In the genomic region with DNA sequence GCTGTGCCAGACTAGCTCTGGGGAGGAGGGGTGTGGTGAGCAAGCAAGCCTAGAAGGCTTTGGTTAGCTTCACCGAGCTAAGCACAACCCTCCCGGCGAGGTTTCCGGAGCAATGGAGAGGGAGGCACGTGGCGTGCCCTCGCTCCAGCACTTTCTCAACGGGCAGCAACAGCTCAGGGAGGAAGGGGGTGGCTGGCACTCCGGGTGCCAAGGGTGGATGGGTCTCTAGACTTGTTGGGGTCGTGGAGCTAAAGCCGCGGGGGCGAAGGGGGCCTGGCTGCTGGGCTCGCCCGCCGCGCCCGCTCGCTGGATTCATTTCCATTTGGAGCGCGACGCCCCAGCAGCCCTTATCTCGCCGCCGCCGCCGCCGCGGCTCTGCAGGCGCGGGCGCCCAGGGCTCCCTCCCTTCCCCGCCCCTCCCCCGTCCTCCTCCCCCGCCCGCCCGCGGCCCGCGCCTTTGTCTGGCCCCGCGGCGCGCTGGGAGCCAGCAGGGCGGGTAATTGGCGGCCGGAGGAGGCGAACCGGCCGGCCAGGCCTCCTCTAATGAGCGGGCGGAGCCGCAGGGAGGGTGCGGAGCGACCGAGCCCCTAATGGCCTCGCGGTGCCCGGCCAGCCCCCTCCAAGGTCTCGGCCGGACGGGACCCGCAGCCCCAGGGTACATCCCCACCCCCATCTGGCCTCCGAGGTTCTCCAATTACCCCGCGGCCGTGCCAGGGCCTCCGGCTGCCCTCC, we compare ENCODE assay signal across 8 mouse cellular contexts.
A peak's percentile ranks its signal among the peaks of the same experiment; 100 is the strongest.
DNase-seq lines count a peak whose midpoint lies in the region; TF ChIP-seq lines count a peak whose summit lies in the region.

No protein-coding gene starts in this region.

- peaks cover 0 to 13% of the 10 kb centered on the region in 2 experiments; a peak in 2 of 4 replicates for H3K36me3 ChIP-seq in MEL (ENCODE audit: control insufficient read depth in 1 of 2, insufficient read depth in 2 of 2, low read length in 2 of 2)

- TF ChIP-seq POLR2A in MEL (IDR thresholded peaks at IDR 0.05; ENCODE audit: control insufficient read depth in 1 of 2, insufficient read depth in 1 of 2, low read depth in 1 of 2, low read length in 2 of 2, poor library complexity in 1 of 2) = peak; percentile 62 to 68
- no peak for TF ChIP-seq POLR2A in cerebellum, adult 2 months (IDR thresholded peaks at IDR 0.05; ENCODE audit: borderline replicate concordance, insufficient read depth, low read length)

- TF ChIP-seq CTCF in MEL (IDR thresholded peaks at IDR 0.05 in 2 of 3, conservative IDR thresholded peaks at IDR 0.05 in 1 of 3; ENCODE audit: control insufficient read depth in 1 of 3, insufficient read depth in 1 of 3, low read depth in 2 of 3, low read length in 3 of 3, poor library complexity in 1 of 3, severe bottlenecking in 1 of 3) = no peak
- no peak for TF ChIP-seq CTCF in cerebellum, adult 2 months (IDR thresholded peaks at IDR 0.05; ENCODE audit: borderline replicate concordance, insufficient read depth, low read depth, low read length)

- peak overlapping the region; percentile 70 to 85 for H3K4me3 ChIP-seq in MEL (ENCODE audit: control insufficient read depth in 1 of 2, insufficient read depth in 1 of 2, low read depth in 2 of 2, low read length in 2 of 2)
- peak overlapping the region; percentile 17 for H3K4me3 ChIP-seq in cerebellum, adult 2 months (replicated peaks; ENCODE audit: insufficient read depth, low read depth, low read length)

- peaks cover 5 to 17% of the 10 kb centered on the region in 2 experiments; a peak in 3 of 4 replicates for H3K4me1 ChIP-seq in MEL (ENCODE audit: control insufficient read depth in 1 of 2, insufficient read depth in 2 of 2, low read length in 2 of 2)
- no peaks in the 10 kb centered on the region for H3K4me1 ChIP-seq in cerebellum, adult 2 months (ENCODE audit: control insufficient read depth, insufficient read depth, low read length)

- H3K79me2 ChIP-seq in MEL (ENCODE audit: control insufficient read depth, insufficient read depth, low read length, poor library complexity) = peaks cover 3% of the 10 kb centered on the region; the same call in 1 of the 2 replicates

- 4% methylated on average over 23 of the region's 68 CpGs for WGBS in cerebellum, adult 2 months

- no peaks in the 10 kb centered on the region for H3K9me3 ChIP-seq in MEL (replicated peaks; ENCODE audit: insufficient read depth, low read length)

- peak overlapping the region; percentile 76 for H3K27ac ChIP-seq in MEL (ENCODE audit: control insufficient read depth, low read depth, low read length)
- no peak overlapping the region for H3K27ac ChIP-seq in cerebellum, adult 2 months (ENCODE audit: insufficient read depth, low read length)

- DNase-seq in MEL (ENCODE audit: low read depth, low spot score) = peak; percentile 80
- DNase-seq in cerebellum, adult 2 months = peak; percentile 32 to 46
- DNase-seq in forelimb bud, embryonic 11.5 days (ENCODE audit: low read depth, low spot score) = peak; percentile 36
- DNase-seq in heart, postnatal 4 days = peak; percentile 75
- peak; percentile 46 to 52 for DNase-seq in layer of hippocampus, postnatal 10 days (ENCODE audit: low spot score in 2 of 2)
- peak; percentile 55 for DNase-seq in lung, postnatal 14 days
- peak; percentile 76 for DNase-seq in ovary, postnatal 36 days (ENCODE audit: low spot score)
- DNase-seq in thymus, postnatal 36 days = peak; percentile 63 to 77

- TF ChIP-seq RAD21 in MEL (IDR thresholded peaks at IDR 0.05; ENCODE audit: low read depth, low read length) = no peak

- H3K27me3 ChIP-seq in MEL (ENCODE audit: control insufficient read depth in 1 of 2, insufficient read depth in 2 of 2, low read length in 2 of 2) = no peaks in the 10 kb centered on the region
- no peaks in the 10 kb centered on the region for H3K27me3 ChIP-seq in cerebellum, adult 2 months (ENCODE audit: control insufficient read depth, insufficient read depth, low read length)

- H3K9ac ChIP-seq in MEL (ENCODE audit: control insufficient read depth, low read depth, low read length, poor library complexity, severe bottlenecking) = peak overlapping the region; percentile 96

- TF ChIP-seq EP300 in MEL (IDR thresholded peaks at IDR 0.05; ENCODE audit: low read depth in 1 of 2, low read length in 2 of 2) = 0 out of 4 replicates have a peak, but pooled peaks of 1 of the 2 experiments have one; percentile 5

TF ChIP-seq in MEL, 35 proteins besides CTCF, POLR2A, EP300 and RAD21:
- no peak for TF ChIP-seq ELF1 (IDR thresholded peaks at IDR 0.05; ENCODE audit: low read depth, low read length)
- TF ChIP-seq MYB (IDR thresholded peaks at IDR 0.05; ENCODE audit: low read depth, low read length) = no peak
- no peak for TF ChIP-seq MAFK (IDR thresholded peaks at IDR 0.05; ENCODE audit: borderline replicate concordance, low read depth, low read length)
- TF ChIP-seq BHLHE40 (IDR thresholded peaks at IDR 0.05; ENCODE audit: borderline replicate concordance, low read depth, low read length) = peak; percentile 44; the same call in 1 of the 2 replicates
- TF ChIP-seq ETS1 (IDR thresholded peaks at IDR 0.05; ENCODE audit: low read depth, low read length) = no peak
- TF ChIP-seq UBTF (IDR thresholded peaks at IDR 0.05; ENCODE audit: borderline replicate concordance, insufficient read depth, low read depth, low read length) = no peak
- TF ChIP-seq SMC3 (IDR thresholded peaks at IDR 0.05; ENCODE audit: low read depth, low read length) = no peak
- peak; percentile 67 for TF ChIP-seq MXI1 (IDR thresholded peaks at IDR 0.05; ENCODE audit: low read depth, low read length)
- no peak for TF ChIP-seq ZC3H11A (IDR thresholded peaks at IDR 0.05; ENCODE audit: low read depth, low read length)
- peak; percentile 90 for TF ChIP-seq MYC (IDR thresholded peaks at IDR 0.05; ENCODE audit: low read depth, low read length)
- TF ChIP-seq TBP (IDR thresholded peaks at IDR 0.05; ENCODE audit: low read depth, low read length) = peak; percentile 34; the same call in 1 of the 2 replicates
- TF ChIP-seq USF1 (IDR thresholded peaks at IDR 0.05; ENCODE audit: low read depth, low read length) = peak; percentile 67
- peak; percentile 49; the same call in 1 of the 2 replicates for TF ChIP-seq NELFE (IDR thresholded peaks at IDR 0.05; ENCODE audit: low read depth, low read length)
- TF ChIP-seq SIN3A (IDR thresholded peaks at IDR 0.05; ENCODE audit: low read length) = no peak
- TF ChIP-seq CHD1 (IDR thresholded peaks at IDR 0.05; ENCODE audit: low read depth, low read length) = no peak
- TF ChIP-seq GATA1 (IDR thresholded peaks at IDR 0.05; ENCODE audit: low read depth, low read length) = no peak
- TF ChIP-seq MAX (IDR thresholded peaks at IDR 0.05; ENCODE audit: low read length) = peak; percentile 94
- peak; percentile 74 for TF ChIP-seq MAZ (IDR thresholded peaks at IDR 0.05; ENCODE audit: low read depth, low read length)
